Mouse (Mus musculus) kidney, postnatal 36 days (tissue): ENCODE data around the gene Ptprn2.

Source experiments
- DNase-seq, 2 experiments: peaks; one replicate each; pipeline ENCODE4 v3.0.0; 2021 to 2022; ENCODE audit warnings: mixed read lengths in 2 of 2

The Ptprn2 gene

DNA sequence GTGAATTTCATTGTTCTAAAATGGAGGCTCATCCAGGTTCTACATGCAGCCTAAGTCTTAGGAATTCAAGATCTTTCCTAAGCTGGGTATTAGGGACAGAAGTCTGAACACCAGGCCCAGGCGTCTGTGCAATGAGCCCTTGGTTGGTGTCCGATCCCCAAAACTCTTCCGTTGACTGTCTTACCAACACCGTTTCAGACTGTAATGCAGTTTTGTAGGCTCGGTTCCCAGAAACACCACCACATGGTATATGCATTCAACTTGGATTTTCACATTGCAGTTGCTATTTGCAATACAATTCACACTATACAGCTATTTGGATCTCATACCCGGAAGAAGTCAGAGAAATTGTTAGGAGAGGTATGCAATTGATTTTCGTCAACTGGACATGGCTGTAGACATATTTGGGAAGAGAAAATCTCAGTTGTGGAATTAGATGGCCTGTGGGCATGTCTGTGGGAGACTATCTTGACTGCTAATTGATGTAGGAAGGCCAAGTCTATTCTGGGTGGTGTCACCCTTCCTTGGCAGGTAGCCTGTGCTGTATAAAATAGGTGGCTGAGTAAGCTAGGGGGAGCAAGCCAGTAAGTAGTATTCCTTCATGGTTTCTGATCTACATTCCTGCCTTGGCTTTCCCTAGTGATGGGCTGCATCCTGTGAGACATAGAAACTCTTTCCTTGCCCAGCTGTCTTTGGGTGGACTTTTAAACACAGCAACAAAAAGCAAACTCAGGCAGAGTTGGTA, 109.5 kb downstream of the Ptprn2 start:
- DNase-seq, result no peak

DNA sequence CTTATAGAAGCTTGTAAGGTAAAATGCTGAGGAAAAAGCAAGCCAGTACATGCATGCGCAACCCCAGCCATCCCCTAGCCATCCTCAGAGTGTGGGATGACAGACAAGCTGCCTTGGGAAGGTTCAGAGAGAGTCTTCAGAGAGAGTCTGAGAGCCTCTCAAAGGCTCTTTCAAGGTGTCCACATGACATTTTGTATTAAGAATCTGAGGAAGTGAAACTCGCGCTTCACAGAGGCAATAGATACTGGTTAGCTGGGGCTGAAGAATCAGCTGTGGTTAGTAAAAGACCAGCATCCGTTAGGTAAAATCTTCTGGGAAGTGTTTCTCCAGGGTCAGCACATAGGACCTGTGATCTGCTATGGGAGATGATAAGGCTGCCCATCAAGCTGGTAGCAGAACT, 110.2 kb downstream of the Ptprn2 start:
- DNase-seq, result no peak

DNA sequence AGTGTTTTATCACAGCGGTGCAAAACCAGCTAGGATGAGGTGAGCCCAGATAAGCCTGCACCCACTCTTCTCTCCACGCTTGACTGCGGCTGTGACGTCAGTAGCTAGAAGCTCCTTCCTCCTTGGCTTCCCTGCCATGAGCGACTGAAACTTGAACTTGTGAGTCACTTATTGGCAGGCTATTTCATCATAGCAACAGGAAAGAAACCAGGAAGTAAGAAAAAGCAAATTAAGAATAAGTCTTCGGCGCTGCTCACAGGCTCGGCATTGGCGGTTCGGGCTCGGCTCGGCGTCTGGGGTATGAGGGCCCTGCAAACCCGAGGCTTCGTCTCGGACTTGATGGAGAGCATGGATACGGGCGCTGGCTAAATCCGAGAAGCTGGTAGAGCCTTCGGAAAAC, 111.5 kb downstream of the Ptprn2 start:
- no peak for DNase-seq

DNA sequence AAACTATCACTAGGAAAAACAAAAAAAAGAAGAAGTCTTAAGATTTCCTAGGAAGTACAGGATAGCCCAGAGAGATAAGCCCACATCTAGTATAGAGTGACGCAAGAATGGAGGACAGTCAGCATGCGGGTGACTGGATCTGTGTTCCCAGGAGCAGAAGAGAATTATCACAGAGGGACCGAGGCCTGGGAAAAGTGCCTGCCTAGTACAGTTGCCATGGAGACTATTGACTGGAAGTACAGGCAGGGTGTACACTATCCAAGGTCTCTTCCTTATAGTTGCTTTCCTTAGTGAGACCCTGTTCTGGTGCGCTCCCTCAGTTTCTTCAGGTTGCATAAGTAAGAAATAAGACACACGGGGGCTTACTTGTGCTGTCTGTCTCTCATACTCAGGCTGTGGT, 112.2 kb downstream of the Ptprn2 start:
- DNase-seq, result no peak

DNA sequence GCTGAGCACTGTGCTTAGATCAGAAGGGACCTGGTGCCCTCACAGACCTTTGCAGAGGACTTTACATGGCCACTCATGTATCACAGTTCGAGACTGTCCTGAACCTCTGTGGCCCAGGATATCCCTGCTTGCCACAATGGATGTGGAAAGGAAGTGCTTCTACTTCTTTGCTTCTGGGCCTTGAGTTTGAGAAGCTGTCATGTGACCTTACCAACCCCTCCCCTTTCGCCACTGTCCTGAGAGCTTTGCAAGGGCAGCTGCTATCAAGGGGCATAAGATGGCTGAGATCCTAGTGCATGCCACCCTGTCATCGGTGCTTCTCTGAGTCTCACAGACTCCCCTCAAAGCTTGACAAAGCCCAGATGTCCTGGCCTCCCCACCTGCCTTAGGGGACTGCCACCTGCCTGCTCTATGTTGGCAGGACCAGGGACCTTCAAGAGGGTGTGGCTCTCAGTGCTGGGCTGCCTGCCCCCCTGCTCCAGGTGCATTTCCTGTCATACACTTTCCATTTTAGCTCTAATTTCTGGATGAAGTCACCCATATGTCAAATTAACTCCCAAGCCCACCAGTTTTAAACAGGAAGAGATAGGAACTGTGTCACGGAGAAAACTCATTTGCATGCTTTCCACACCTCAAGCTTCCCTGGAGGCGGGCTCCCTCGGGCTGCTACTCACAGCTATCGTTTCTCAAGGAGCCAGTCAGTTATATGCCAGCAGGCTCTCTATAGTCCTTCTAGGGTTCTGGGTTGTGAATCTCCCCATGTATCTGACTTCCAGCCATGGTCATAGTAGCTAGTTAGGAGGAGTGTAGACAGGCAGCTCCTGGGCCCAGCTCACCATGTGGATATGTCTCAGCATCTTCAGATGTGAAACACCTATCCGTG, 112.8 kb downstream of the Ptprn2 start:
- no peak for DNase-seq

DNA sequence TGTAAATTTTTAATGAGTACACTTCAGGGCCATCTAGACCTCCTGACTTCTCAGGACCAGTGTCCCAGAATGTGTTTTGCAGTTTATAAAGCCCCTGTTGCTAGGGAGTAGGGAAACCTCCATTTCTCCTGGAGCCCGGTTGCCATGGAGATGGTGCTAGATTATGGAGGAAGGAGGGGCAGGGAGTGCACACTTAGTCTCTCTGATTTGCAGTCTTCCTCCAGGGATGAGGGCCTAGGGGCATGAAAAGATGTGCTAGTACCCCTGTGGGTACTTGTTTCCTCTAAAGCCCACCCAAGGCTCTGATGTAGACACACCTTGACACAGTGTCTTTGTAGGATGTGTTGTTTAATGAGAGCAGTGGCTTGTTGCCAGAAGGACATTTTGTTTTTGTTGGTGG, 114.0 kb downstream of the Ptprn2 start:
- DNase-seq, result no peak

DNA sequence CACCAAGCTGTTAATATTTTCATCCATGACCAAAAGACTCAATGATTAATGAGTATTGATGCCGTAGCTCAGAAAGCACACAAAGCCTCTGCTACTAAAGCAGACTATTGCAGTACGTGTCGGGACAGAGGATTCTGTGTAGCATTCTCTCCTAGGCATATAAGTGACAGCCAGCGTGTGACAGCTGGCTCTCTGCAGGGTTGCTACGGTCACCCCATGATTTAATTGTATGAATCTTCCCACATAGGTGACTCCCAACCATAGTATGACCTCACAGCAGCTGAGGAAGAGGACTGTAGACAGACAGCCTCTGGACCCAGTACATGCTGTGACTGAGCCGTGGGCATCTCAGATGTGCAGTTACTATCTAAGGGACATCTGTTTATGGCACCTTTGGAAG, 114.5 kb downstream of the Ptprn2 start:
- no peak for DNase-seq

DNA sequence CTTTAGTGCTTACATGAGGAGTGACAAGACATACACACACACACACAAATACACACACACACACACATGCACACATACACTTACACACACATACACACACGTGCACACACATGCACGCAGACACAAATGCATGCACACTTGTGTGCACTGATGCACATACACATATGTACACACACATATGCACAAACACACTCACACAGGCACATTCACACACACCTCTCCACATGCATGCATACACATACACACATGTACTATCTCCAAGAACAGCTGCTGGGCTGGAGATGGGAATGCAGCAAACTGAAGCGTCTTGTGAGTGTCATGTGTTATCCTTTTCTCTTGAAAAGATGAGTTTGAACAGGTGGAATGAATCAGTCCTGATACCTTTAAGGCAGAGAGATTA, 115.9 kb downstream of the Ptprn2 start:
- no peak for DNase-seq

DNA sequence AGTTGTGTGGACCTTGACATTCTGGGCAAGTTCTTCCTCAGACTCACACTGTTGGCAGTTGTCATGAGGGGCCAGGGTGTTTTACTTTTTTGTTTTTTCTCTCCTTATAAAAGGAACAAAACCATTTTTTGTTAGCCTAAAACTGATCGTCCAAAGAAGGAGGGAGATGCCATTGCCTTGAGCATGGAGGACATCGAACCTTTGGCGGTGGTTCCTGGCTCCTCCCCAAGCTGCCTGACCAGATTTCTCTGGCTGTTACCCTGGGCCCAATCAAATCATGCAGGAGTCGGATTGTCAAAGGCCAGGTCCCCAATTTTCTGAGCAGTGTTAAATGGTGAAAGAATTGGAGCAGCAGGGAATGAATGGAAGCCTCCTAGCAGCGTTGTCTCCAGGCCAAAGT, 116.4 kb downstream of the Ptprn2 start:
- no peak for DNase-seq

DNA sequence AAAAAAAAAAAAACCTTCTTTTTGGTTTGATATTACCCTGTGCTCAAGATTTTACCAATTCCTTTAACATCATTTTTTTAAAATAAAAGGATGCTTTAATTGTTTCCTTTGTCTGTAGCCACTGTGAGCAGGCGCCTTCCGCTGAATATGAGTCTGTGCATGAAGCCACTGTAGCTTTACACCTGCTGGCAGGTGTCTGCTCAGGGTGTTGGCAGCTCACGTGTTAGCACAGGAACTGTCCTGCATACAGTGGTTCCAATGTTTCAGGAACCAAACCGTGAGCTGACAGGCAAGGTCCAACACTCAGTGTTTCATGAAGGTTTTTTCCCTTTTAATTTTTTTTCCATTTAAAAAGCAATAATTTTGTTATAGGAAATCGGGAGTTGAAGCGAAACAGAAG, 123.1 kb downstream of the Ptprn2 start:
- DNase-seq, result no peak

DNA sequence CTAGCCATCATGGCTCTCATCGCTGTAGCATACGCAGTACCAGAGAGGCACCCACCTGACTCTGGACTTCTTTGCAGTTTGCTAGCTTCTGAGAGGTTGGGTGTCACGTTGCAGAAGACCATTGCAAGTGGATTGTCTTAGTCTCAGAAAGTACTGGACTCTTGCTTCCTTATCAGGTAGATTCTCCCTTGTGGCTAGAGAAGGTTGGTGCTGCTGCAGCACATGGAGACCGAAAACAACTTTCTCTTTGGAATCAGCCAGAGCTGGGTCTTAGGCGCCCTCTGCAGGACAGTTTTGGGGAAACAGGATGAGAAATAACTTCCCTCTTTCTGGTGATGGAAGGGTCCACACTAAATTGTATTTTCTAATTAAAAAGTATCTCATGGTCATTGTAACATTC, 134.3 kb downstream of the Ptprn2 start:
- DNase-seq, result peak; percentile 62 to 87

DNA sequence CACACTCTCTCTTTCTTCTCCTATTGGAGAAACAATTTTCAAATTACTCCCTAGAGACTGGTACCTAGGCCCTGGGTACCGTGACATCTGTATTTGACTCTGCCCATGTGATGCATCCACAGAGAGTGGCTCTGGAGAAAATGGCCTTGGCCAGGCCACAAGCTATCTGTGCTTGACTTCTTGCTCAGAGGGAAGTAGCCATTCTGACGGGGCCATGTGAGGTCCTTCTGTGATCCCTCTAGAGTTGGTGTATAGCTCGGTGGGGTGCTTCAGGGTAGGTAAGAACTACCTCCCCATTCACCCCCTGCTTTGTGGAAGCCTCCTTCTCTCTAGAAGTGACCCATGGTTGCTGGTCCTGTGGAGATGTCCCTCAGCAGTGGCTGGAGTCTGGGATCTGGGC, 134.8 kb downstream of the Ptprn2 start:
- DNase-seq, result no peak

DNA sequence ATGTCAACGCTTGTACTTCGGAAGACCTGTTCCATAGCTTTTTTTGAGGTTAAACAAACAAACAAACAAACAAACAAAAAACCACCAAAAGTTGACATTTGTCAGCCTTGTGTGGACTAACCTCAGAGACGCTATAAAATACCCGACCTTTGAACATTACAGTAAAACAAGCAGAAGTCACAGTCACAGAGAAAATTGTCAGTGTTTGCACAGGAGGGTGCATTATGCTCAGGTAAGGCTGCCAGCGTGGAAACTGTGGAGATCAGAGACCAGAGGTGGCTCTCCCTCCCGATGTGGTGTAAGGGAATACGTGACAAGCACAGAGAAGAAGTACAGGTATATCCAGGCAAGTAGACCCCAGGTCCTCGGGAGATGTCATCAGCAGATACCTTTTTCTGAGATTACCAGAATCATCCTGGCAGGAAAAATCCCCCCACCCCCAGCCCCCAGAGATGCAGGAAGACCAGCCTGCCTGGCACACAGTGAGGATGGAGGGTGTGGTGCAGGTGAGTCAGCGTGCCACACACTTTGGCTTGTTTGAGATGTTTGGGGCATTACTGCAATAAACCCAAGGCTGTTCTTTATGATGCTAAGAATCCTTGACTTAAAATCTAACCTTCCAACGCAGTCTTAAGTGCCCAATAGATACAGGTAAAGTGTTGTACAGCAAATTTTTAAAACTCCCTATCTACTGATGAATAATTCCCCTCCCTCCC, 136.0 kb downstream of the Ptprn2 start:
- DNase-seq, result no peak

DNA sequence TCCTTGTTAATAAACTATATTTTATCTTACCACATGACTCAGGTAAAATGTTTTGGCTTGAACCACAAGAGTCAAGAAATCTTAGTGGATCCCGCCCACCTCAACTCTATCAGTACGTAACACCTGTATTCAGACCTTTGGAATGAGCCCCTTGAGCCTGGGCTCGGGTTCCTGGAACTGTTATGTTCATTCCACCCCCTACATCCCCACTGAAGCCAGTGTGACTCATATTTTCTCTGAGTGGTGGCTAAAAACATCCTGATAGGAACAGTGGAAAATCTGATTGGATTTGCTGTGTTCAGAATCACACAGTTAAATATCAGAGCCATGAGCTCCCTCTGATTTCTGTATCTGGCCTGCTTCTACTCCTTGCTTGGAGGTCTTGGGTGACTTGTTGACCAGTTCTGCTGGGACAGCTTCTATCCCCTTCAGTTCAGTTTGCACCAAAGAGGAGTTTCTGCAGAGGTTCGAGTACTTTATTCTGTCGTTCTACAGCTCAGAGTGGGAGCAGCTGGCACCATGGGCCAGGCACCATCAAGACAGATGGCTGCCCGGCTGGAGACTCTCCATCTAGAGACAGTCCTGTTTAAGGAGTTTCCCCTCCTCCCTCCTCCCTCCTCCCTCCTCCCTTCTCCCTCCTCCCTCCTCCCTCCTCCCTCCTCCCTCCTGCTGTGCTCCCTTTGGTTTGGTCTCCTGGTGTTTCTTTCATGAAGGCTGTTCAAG, 137.3 kb downstream of the Ptprn2 start:
- no peak for DNase-seq

DNA sequence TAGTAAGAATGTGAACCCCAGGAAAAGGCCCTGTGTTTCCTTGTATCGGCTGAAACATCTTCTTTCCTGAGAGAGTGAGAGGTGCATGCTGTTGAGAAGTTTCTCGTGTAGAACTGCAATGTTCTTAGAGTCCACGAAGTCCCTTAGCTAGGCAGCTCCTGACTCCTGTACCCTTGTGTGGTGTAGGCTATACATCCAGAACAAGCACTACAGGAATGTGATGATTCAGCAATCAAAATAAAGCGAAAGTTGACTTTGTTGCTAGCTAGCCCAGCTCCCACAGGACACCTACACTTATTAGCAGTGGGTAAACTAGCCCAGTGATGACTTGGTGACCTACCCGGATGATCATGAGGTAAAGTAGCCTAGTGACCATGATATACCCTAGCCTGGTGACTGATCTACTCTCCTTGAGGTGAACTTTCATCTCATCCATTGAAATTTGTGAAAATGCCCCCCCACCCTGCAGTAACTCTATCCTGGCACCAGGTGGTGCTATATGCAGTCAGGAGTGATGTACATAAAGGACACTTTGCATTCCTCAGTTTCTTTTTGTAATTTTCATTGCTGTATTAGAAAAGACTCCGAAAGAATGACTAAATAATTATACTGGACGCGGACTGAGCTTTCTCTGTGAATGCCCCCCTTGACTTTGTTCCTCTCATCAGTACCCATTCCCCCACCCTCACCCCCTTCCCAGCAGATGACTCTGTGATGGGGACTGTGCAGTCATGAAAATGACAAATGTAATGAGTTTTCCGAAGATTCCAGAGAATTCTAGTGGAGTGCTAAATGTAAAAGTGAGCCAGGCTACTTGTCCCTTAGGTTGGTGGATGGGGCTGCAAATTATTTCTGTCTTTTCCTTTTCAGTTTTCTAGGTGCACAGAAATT, 140.1 kb downstream of the Ptprn2 start:
- DNase-seq, result peak; percentile 30 to 56

DNA sequence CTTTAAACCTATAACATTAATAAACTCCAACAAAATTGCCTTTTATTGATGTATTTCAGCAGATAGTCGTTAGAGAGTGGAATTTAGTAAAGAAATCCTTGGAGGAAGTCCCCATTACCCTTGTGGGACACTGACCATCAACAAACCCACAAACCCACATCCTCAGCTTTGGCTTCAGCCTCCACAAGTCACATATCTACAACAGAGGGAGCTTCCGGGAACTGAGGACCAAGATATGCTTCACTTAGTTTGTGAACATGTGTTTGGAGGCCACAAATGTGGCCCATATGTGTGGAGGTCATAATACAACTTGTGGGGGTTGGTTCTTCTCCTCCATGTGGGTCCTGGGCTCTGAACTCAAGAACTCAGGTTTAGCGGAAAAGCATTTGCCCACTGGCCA, 143.5 kb downstream of the Ptprn2 start:
- DNase-seq, result no peak

DNA sequence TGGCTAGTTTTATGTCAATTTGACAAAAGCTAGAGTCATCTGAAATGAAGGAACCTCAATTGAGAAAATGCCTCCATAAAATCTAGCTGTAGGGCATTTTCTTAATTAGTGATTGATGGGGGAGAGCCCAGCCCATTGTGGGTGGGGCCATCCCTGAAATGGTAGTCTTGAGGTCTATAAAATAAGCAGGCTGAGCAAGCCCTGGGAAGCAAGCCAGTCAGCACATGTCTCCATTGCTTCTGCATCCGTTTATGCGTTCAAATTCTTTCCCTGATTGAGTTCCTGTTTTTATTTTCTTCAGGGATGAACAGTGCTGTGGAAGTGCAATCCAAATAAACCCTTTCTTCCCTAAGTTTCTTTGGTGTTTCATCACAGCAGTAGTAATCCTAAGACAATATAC, 152.0 kb downstream of the Ptprn2 start:
- no peak for DNase-seq

DNA sequence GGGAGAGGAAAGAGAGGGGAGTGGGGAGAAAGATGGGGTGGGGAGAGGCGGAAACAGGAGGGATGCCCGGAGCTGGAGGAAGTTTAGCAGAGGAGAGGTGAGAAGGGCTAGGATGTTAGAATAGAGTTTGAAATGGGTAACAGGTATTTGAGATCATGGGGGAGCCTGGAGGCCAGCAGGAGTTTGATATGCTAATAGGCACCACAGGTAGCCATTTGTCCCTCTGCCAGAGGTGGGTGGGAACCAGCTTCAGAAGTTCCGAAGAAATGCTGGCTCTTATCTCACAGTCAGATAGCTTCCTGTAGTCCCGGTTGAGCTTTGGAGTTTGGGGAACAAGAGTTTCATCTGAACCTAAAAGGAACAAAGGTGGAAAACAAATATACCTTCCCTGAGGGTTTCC, 155.4 kb downstream of the Ptprn2 start:
- no peak for DNase-seq

DNA sequence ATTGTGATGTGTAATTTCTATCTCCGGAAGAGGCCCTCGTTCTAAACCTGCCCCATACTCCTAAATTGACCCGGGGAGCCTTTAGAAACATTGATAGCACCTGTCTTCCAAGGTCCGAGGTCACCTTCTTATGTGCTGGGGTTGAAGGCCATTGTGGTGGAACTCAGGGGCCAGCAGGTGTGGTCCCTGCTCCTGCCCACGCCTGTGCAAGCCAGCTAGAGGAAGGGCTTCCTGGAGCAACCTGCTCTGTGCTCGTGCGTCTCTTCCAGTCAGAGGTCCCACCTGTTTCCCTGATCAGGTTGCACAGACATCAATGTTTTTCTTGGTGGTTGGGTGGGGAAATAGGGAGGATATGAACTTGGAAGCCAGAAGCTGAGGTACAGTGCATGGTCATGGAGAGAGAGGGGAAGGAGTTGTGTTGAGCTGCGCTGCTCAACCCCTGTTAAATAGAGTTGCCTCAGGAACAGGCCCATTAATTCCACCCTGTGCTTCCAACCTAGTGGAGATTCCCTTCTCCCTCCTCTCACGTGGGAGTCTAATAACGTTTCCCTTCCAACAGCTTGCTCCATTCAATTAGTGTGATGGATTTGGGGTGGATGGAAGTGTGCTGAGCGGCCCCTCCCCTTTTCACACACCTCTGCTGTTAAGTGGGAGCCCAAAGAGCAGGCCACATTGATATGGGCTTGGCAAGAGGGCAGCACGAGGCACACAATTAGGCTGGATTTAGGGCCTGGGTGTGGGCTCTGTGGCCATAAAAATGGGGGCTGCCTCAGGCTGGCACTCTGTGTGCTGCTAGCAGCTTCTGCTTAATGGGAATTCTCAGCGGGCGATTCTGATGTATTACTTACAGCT, 156.0 kb downstream of the Ptprn2 start:
- DNase-seq, result no peak

DNA sequence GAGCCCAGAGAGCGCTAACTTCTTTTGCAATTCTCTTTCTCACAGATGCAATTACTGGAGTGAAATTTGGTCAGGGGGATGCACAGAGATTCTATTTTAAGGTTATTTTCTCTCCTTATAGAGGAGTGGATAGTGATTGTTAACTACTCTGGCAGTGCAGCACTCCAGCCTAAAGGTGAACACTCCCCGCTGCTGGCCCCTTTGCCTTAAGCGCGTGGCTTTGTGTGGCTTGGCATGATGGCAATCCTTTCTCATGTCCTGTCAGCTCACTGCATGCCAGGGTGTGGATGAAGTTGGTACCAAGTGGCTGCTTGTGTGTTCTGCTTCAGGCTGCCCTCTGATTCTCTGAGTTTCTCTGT, 156.7 kb downstream of the Ptprn2 start:
- no peak for DNase-seq

DNA sequence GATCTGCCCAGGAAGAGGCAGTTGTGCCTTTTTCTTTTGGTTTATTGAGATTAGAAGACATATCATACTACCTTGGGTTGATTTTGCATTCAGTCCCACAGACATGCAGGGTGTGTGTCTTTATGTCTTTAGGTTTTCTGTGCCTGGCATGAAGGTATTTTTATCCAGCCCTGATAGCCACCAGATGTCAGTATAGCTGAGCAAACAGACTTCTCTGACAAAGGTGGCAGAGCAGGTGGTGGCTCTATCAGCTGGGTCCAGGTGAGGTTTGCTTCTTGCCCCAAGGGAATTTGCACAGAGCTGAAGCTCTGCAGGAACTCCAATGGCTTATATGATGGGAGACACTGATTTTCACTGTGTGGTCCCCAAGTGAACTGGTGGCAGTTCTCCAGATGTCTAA, 161.3 kb downstream of the Ptprn2 start:
- peak; percentile 5 to 8 for DNase-seq
